Mouse (Mus musculus): ENCODE measurements at regions not wholly inside any gene's neighbourhood (a gene's known extent, or its start where the extent isn't known, plus 50 kb on each side); places are given as distances from the start of the nearest gene placed in this dataset.
A peak's percentile ranks its signal among the peaks of the same experiment; 100 is the strongest.

GRCm38 (mm10) chr4:72469236-72469875 is 268.6 kb upstream of the Tle1 start:
- no peak for DNase-seq

GRCm38 (mm10) chr4:72444177-72444770 is 243.6 kb upstream of the Tle1 start:
- no peak for DNase-seq

GRCm38 (mm10) chr4:72437367-72437766 is 236.6 kb upstream of the Tle1 start:
- DNase-seq: no peak

- no peak for DNase-seq
Observed at GRCm38 (mm10) chr4:72425316-72425715, 224.6 kb upstream of the Tle1 start.

GRCm38 (mm10) chr4:72412100-72412788 is 211.5 kb upstream of the Tle1 start:
- no peak for DNase-seq

GRCm38 (mm10) chr4:72411343-72411742 is 210.6 kb upstream of the Tle1 start:
- no peak for DNase-seq

GRCm38 (mm10) chr4:72400759-72401158 is 200.0 kb upstream of the Tle1 start:
- DNase-seq: no peak

- DNase-seq: no peak
Observed at GRCm38 (mm10) chr4:72391887-72392435, 191.2 kb upstream of the Tle1 start.

GRCm38 (mm10) chr4:72389811-72390625 is 189.3 kb upstream of the Tle1 start:
- DNase-seq: no peak

- no peak for DNase-seq
Observed at GRCm38 (mm10) chr4:72384901-72385264, 184.2 kb upstream of the Tle1 start.

GRCm38 (mm10) chr4:72384259-72384900 is 183.7 kb upstream of the Tle1 start:
- DNase-seq: no peak

- no peak for DNase-seq
Observed at GRCm38 (mm10) chr4:72383729-72384128, 183.0 kb upstream of the Tle1 start.

- no peak for DNase-seq
Observed at GRCm38 (mm10) chr4:72382517-72383147, 181.9 kb upstream of the Tle1 start.

GRCm38 (mm10) chr4:72381742-72382141 is 181.0 kb upstream of the Tle1 start:
- DNase-seq: no peak

GRCm38 (mm10) chr4:72381116-72381515 is 180.4 kb upstream of the Tle1 start:
- DNase-seq: no peak

- DNase-seq: peak; percentile 7 to 44
Observed at GRCm38 (mm10) chr4:72379515-72379914, 178.8 kb upstream of the Tle1 start.

GRCm38 (mm10) chr4:72379011-72379410 is 178.3 kb upstream of the Tle1 start:
- peak; percentile 19 to 61 for DNase-seq

- no peak for DNase-seq
Observed at GRCm38 (mm10) chr4:72377520-72377919, 176.8 kb upstream of the Tle1 start.

- DNase-seq: no peak
Observed at GRCm38 (mm10) chr4:72351985-72352384, 151.3 kb upstream of the Tle1 start.

- no peak for DNase-seq
Observed at GRCm38 (mm10) chr4:72331882-72332281, 131.2 kb upstream of the Tle1 start.

GRCm38 (mm10) chr4:72329026-72329390 is 128.3 kb upstream of the Tle1 start:
- no peak for DNase-seq

Measured in kidney, adult 8-10 months (tissue).